Mouse (Mus musculus) testis, postnatal 10 days (tissue): ENCODE results near the gene Dnajb3.
A peak's percentile ranks its signal among the peaks of the same experiment; 100 is the strongest.
"Not testable (repeated sequence)": the region's sequence is repeated elsewhere in the genome, so short reads cannot be mapped to it uniquely, and the experiment has no call there.

Experiments
- DNase-seq: peaks from one replicate; pipeline ENCODE4 v3.0.0; 2021; ENCODE audit warnings: low spot score

Dnajb3 gene

DNA sequence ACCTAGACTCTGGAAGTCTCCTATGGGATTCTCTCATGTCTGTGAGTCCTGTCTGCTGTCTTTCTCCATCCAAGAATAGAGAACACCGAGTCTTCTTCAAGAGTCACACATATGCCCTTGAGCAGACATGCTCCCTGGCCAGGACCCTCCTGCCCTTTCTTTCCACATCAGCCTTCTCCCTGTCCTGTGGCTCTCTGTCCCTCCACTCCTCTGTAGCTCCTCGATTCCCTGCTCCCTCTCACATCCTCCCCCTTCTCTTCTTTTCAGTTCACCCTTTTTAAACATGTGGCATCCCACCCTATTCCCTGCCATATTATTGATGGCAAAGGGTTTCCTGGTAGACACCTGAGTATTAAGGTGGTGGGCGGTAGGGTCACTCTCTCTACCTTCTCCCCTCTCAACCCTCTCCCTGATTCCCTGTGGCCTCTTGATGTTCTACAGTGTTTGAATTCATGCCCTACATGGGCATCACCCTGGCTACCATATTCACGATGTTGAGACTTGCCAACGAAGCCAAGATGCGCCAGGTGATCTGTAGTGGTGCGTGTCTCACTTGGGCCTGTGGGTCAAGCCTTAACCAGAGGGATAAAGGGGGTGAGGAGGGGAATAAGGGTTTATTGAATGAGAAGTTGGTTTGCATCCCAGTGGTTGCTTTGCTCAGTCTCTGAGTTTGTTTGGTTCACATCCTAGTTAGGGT, 26.4 kb upstream of the Dnajb3 start:
- DNase-seq: peak; percentile 50

DNA sequence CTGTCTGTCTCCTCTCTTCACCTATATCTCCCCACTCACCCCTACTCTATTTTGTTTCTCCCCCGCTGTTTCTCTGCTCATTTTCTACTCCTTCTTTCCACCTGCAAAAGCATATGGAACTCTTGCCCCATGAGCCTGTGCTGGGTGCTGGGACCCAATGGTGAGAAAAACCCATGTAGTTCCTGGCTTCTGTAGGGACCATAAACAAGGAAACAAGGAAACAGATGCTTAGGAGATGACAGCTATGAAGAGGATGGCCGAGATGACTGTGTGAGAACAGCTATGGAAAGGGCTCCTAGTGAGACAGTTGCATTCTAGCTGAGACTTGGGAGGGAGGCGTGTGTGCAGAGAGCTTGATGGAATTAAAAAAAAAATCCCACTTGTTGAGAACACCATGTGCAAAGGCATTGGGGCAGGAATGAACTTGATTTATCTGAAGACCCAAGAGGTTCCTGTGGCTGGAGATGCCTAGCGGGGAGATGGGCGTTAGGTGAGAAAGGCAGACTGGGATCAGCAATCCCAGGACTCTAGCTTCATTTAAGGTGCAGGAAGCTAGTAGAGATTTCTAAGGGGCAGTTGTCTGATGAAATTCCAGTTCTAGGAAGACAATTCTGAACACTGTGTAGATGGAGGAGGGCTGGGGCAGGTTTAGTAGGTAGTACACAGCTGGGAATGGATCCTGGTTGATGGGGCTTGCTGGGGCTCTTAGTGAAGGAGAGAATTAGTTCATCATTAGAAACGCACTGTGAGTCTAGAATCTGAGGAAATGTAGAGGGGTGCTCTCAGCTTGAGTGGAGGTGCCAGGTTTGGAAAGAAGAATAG, 25.6 kb upstream of the Dnajb3 start:
- DNase-seq: peak; percentile 42

DNA sequence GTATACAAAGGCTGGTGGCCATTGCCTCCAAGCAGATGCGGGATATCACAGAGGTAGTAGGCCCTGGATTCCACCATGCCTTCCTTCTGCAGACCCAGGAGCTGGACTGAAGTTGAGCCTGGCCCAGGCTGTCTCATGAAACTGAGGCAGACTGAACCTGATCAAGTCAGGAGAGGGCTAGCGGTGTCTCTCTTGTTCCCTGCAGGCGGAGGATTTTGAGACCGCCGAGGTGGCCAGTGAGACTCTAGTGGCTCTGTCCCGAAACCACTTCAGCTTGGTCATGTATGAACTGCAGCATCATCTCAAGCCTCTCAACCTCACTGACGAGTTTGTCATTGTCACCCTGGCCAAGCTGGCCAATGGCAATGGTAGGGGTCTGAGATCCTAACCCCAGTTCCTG, 24.8 kb upstream of the Dnajb3 start:
- peak; percentile 63 for DNase-seq

DNA sequence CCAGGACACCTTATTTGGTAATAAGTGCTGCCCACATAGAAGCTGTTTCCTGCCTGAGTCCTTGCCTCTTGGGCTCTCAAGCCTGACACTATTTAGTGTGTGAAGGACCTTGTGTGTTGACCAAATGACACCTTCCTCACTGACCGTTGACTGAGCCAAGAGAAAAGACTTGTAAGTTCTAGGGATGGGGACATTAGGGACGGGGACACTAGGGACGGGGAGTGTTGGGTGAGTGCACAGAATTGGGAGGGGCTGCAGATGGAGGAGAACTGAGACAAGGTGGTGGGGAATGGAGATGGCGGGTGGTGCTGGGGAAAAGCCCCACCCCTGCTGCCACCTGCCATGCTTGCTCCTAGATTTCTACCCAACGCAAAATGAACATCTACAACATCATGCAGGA, 24.4 kb upstream of the Dnajb3 start:
- DNase-seq: peak; percentile 58

DNA sequence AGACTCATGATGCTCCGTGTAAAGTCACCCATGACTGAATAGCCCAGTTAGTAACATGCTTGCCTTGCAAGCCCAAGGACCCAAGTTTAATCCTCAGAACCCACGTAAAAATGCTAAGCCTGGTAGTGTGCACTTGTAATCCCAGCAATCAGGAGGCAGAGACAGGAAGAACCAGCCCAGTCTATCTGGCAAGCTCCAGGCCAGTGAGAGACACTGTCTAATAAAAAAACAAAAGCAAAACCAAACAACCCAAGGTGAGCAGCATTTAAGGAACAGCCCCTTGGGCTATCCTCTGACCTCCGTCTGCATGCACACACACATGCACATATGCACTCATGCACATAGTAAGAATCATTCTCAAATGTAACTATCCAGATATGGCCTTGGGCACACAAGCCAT, 24.0 kb upstream of the Dnajb3 start:
- no peak for DNase-seq

DNA sequence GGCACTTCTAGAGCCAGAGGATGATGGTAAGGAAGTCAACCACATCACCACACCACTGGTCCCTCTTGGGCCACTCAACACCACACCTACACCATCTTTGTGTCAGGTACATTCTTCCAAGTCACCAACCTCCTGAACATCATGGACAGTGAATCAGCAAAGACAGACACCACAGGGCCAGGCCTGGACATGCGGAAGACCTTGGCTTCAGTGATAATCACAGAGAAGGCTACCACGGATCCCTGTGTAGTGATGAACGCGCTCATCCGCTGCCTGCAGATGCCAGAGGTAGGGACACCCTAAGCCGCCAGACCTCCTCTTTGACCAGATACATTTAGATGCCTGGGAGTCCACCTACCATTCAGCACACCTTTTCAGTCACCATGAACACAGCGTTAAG, 22.5 kb upstream of the Dnajb3 start:
- DNase-seq: peak; percentile 58

DNA sequence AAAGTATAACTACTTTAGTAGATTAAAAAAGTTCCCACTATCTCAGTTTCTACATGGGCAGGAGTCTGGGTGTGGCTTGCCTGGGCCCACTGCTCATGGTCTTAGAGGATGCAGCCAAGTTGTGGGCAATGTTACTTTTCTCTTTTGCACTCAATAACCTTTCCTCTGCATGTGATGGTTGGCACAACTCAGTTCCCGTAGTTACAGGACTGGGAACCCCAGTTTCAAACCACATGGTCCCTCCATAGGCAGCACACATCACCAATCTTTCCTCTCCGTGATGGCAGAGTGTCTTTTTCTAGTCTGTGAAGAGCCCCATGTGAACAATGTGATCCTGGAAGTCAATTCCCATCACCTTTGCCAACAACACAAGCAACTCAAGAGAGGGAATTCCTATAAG, 21.9 kb upstream of the Dnajb3 start:
- DNase-seq: peak; percentile 40

DNA sequence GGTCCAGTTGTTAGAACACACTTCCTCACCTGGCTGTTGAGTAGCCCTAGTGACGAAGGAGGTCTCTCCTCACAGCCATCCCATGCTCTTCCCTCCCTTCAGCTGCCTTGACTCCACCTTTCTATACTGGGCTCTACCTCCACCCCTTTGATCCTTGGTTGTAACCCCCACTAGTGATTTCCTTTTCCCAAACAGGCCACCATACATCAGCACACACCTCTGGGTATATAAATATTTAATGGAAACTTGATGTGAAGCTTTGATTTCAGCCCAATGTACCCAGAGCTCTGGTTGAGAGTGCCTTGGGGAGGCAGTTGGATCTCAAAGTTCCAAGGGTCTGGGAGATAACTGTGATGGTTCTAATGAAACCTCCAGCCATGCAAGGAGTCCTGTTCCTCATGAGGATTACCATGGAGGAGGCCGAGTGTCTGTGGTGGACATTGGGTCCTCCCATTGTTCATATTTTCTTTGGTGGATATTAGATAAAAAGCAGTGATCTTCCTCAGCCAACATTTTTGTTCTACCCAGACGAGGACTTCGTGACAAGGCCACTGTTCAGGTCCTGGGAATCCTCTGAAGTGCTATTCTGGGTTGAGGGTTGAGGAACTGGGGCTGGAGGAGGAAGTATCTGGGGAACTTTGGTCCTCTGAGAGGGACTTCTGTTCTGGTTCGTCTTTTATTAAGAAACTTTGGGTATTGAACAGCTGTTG, 21.2 kb upstream of the Dnajb3 start, which contains the start of gene Mroh2a:
Mroh2a (plus strand) TSS at position 317 of the 710 bp plus-strand sequence.
- peak; percentile 40 for DNase-seq

DNA sequence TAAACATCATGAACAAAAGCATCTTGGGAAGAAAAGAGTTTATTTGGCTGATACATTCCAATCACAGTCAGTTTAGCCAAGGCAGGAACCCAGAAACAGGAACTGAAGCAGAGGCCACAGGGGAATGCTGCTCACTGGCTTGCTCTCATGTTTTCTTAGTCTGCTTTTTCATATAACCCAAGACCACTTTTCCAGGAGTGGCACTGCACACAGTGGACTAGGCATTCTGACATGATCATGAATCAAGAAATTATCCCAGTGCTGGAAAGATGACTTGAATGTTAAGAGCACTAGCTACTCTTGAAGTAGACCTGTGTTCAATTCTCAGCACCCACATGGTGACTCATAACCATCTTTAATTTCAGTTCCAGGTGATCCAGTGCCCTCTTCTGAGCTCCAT, 20.2 kb upstream of the Dnajb3 start:
- DNase-seq: no peak

DNA sequence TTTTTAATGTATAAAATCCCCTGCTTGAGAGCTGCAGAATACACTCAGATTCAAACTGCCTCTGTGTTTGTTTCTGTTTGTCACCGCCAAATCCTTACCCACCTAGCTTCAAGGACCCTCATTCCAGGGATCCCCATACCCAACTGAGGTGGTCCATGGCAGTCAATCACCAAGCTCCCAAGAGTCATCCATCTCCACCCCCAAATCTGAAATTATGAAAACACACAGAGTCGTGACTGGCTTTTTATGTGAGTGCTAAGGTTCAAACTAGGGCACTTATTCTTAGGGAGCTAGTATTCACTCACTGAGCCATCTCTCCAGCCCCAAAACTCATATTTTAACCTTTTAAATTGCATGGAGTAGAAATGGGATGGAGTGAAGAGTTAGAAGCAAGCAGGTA, 19.7 kb upstream of the Dnajb3 start:
- DNase-seq: not testable (repeated sequence)

DNA sequence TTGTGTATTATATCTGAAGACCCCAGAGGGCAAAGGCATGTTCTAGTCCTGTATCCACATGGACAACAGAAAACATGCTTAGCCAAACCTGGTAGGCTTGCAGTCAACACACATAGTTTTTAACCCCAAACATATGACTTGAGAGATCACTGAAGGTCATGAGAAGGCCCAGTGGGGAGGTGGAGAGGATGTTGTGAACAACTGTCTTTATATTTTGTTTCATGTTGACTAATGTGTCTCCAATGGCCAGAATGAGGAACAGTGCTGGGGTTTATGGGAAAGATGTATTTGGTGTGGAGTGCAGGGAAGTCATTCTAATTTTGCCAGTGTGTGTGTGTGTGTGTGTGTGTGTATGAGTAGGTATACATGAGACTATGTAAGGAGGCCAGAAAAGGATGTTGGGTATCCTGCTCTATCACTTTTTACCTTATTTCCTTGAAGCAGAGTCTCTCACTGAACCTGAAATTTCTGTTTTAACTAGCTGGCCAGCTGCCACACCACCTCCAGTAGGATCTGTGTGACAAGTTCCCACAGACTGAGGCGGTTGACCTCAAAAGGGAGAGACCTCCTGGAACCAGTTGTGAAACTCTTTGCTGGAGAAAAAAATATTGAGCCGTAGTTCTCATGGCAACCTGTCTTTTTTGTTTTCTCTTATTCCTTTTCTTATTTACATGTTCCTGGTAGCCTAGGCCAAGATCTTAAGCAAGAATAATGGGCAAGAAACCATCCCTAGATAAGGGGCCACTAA, 18.6 kb upstream of the Dnajb3 start:
- DNase-seq: peak; percentile 60

DNA sequence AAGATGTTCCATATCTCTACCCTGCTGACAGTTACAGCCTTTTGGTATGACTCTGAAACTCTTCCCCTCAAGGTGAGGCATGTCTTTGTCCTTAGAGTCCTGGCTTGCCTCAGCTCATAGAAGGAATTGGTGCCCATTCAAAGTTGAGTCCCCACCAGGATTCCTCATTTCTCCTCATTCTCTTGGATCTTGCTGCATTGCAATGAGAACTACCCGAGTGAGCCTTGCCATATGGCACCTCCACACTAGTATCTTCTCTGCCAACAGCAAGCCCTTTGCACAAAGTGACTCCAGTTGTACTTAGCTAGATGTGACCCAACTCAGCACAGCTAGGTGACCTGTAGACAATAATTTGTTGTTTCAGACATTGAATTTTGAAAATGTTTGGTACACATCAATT, 18.0 kb upstream of the Dnajb3 start:
- peak; percentile 47 for DNase-seq

DNA sequence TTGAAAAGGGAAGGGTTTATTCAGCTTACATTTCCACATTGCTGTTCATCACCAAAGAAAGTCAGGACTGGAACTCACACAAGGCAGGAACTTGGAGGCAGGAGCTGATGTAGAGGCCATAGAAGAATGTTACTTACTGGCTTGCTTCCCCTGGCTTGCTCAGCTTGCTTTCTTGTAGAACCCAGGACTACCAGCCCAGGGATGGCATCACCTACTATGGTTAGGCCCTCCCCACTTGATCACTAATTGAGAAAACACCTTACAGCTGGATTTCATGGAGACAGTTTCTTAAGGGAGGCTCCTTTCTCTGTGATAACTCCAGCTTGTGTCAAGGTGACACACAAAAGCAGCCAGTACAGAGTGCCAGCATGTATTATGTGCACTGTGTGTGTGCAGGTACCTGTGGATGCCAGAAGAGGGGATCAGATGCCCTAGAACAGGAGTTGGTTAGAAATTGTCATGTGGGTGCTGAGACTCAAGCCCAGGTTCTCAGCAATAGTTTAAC, 17.5 kb upstream of the Dnajb3 start:
- peak; percentile 39 for DNase-seq

DNA sequence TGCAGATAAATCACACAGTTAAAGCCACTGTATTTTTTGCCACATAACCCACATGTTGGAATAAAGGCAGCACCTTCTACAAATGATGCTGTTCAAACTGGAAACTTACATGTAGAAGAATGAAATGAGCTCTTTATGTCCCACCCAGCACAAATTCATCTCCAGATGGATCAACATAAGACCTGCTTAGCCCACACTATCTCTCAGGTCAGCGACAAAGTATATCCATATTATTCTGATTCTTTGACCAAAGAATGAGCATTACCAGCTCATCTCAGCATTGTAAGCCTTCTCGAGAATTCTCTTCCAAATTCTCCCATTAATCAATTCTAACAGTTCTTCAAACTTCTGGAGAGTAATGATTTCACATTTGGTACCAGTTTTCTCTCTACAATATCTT, 16.6 kb upstream of the Dnajb3 start:
- no peak for DNase-seq

DNA sequence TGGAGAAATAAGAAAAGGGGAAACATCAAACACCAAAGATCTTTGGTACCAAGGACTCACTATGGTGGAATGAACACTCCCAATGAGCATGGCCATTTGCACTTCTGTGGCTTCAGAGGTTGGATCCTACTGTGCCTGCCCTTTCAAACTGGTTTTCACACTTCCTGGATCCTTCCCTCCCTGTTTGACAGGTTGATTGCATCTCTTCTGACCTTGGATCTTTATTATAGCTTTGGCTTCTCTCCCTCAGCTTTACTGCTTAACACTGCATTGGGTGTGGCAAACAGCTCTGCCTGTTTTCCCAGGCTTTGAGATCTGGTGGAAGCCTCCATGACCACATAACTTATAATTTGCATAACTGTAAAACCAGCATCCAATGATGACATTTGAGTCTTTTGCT, 14.8 kb upstream of the Dnajb3 start:
- peak; percentile 41 for DNase-seq

DNA sequence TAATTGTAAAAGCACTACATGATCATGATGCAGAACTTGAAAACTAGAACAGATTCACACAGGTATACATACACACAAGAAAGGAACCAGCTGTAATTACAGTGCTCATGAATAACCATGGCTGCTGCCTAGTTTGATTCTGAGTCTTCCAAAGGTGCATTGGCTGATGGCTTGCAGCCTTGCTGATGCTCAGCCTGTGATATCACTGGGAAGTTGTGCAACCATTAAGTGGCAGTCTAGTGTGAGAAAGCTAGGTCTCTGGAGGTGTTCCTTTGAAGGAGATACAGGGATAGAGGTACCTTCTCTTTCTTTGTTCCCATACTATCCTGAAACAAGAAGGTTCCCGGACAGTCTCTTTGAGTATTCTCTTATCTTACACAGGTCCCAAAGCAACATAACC, 13.5 kb upstream of the Dnajb3 start:
- DNase-seq: no peak

DNA sequence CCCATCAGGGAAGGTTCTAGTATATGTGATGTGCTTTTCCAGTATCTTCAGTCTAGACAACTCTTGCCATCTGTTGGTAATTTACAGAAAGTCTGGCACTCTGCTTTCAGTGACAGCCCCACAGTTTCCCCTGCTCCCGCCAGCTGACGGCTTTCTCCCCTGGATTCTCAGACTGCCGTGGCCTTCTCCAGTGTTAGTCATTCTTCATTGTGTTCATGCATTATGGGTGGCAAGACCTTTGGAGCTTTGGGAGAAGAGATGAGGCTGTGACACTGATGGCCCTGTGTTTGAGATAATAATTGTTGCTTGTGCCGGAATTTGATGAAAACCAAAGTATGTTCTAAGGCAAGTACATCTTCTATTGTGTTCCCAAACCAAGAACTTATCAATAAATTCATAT, 13.0 kb upstream of the Dnajb3 start:
- DNase-seq: no peak

DNA sequence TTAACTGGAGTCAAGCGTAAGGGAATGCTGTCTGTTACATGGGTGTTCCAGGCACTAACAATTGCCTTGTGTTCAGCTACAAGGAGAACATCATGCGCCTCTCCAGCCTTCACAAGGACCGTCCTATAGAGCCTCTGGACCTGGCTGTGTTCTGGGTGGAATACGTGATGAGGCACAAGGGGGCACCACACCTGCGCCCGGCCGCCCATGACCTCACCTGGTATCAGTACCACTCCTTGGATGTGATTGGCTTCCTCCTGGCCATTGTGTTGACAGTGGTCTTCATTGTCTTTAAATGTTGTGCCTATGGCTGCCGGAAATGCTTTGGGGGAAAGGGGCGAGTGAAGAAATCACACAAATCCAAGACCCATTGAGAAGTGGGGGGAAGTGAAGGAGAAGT, 12.5 kb upstream of the Dnajb3 start:
- DNase-seq: peak; percentile 58

DNA sequence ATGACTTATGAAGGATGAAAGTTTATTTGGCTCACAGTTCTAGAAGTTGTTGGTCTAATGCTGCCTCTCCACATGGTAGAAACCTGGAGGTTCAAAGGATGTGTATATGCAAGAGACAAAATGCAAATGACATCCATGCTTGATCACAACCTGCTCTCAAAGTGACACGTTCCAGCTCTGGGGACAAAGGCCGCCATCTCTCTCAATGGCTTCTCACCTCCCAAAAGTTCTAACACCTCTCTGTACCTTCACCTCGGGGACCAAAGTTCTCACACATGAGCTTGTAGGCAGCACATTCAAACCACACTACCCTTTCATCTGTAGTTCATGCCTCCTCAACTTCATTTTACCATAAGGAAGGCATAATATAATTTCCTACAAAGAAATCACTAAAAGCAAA, 12.0 kb upstream of the Dnajb3 start:
- no peak for DNase-seq

DNA sequence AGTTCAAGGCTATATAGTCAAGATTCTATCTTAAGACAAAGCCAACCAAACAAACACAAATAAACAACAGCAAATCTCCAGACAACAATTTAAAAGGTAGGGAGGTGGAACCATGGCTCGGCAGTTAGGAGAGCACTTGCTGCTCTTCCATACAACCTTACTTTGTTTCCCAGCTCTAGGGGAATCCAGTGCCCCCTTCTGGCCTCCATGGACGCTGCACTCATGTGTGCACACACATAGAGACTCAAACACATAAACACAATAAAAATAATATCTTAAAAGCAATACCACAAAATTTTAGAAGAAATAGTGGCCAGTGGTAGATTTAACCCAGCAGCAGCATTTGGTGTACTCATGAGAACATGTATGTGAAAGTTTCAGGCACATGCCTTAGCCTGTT, 11.6 kb upstream of the Dnajb3 start:
- peak; percentile 63 for DNase-seq

DNA sequence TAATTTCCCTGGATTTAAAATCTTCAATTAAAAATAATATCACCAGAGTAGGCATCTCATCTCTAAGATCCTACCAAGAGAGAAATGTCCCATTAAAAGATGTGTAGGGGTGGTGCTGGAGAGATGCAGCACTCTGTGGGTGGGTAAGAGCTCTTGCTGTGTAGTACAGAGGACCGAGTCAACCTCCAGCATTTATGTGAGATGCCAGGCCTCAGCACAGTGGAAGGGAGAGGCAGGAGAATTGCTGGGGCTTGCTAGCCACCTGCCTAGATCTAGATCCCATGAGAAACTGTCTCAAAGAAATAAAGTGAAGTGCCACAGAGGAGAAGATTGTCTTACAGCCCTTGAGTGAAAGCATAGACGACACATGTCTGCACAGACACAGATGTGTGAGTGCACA, 11.0 kb upstream of the Dnajb3 start:
- peak; percentile 45 for DNase-seq
